Mouse (Mus musculus): ENCODE measurements around the gene Ccl11.

Ccl11 gene

DNA sequence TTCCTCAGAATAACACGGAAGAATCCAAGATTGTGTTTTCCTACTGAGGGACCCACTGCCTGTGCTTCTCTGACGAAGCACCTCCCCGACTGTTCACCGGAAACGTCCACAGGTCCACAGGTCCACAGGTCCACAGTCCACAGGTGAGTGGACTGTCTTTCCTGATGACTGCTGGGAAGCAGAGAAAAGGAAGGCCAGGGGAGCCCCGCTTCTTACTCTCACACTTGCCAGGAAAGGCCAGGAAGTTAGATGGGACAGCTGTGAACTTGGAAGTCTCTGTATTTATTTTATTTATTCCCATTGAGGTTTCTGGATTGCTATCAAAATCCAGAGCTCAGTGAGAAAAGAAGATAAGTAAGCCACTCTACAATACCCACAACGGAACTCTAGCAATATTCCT lies 3.8 kb upstream of the Ccl11 start:
- DNase-seq (ENCODE audit: low spot score): no peak

- DNase-seq (ENCODE audit: low spot score): no peak
Measured at GRCm38 (mm10) chr11:82062226-82062625, 4.6 kb downstream of the Ccl11 start.

DNA sequence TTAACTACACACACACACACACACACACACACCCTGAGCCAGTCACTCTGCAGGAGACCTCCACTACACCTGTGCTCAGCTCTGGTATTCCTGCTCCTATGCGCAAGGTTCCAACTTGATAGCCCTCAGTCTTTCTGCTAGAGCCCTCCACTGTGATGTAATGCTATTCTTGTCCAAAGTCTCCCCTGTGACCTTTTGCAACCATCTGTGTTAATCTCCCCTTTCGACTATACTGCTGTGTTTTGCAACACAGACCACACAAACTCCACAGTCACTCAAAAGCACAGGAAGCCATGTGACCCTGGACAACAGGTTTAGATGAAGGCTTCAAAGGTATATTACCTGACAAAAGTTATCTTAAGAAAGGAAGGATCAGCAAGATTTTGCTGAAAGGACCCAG lies 5.8 kb downstream of the Ccl11 start:
- DNase-seq (ENCODE audit: low spot score): no peak

- no peak for DNase-seq (ENCODE audit: low spot score)
Measured at GRCm38 (mm10) chr11:82066953-82067571, 9.4 kb downstream of the Ccl11 start.

GRCm38 (mm10) chr11:82071076-82071475 lies 13.5 kb downstream of the Ccl11 start:
- no peak for DNase-seq (ENCODE audit: low spot score)

- no peak for DNase-seq (ENCODE audit: low spot score)
Measured at GRCm38 (mm10) chr11:82072374-82072773, 14.8 kb downstream of the Ccl11 start.

DNA sequence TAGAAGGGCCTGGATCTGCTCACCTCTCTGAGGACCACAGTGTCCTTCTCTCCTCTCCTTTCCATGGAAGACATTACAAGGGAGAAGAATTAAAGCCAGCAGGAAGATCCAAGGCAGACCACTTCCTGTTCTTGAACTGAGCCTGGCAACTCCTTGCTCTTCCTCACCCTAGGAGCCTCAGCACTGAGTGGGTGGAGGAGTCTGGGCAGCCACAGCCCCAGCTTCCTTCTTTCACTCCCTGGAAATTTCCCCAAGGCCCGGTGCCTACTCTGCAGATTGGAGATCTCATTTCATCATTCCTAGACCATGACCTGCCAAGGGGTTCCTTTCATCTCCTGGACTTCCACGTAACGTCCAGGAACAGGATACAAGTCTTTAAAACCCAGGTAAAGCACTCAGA lies 15.4 kb downstream of the Ccl11 start:
- no peak for DNase-seq (ENCODE audit: low spot score)

DNA sequence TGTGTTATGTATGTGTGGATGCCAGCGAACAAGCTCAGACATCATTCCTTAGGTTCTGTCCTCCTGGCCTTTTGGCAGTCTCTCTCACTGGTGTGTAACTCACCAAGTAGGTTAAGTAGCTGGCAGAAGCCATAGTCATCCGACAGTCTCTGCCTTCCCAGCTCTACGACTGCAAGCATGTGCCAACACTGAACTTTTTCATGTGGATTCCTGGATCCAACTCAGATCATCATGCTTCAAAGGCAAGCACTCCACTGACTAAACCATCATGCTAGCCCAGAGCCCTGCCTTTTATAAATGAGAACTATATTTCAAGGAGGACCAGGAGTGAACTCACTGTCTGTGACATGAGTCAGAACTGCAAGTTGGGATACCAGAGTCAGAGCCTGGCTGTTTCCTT lies 16.1 kb downstream of the Ccl11 start:
- DNase-seq (ENCODE audit: low spot score): no peak

DNA sequence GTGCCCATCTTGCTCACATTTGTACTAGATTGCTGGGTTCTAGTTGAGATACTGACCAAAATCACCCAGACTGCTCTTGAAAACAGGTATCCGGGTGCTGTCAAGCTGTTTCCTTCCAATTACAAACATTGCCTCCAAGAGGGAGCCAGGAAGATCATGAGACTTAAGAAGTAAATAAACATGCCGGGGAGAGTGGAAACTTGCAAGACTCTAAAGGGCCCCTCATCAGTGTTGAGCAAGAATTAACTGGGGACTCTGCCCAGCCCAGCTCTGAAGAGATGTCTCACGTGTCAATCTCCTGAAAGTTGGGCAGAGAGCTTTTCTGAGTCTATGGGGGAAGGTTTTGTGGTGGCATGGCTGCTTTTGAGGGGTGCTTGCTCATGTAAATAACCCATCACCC lies 19.4 kb downstream of the Ccl11 start:
- no peak for DNase-seq (ENCODE audit: low spot score)

DNA sequence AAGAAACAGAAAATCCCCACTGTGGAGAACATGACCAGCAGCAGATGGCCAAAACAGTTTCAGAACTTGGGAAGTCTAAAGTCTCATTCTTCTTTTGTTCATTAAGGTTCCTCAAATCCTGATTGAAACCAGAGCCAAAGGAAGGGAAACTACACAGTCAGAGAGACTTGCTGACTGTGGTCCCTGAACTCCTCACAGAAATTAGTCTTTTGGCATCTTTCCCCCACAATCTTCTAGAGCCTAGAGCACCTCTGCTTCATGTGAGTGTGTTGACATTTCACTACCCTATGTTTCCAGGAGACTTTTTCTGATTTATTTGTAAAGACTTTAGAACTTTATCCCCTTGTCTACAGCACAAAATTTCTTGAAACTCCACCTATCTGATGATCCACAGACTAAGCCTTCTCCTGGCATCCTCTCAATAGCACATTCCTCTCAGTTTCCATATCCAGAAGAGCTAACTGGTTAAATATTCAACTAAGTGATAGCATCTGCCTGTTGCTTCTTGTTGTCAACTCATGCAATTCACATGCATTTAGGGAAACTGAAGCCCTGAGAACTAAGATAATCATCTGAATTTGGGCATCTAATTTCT lies 20.6 kb downstream of the Ccl11 start:
- no peak for DNase-seq (ENCODE audit: low spot score)

DNA sequence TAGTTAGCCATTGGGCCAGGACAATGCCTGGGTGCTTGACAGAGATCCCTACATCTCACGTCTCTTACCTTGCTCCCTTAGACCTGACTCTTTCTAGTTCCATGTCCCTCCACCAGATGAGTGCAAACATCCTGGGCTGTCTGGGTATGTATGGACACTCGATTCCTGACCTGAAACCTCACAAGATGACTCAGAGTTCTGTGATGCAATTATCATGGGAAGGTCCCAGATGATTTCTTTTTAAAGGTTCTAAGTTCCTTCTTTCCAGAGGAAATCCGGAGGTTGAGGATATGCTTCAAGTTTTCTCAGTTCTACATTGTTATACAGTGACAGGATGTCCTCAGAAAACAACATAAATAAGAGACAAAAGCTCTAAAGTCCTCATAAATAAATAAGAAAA lies 23.2 kb downstream of the Ccl11 start:
- no peak for DNase-seq (ENCODE audit: low spot score)

DNA sequence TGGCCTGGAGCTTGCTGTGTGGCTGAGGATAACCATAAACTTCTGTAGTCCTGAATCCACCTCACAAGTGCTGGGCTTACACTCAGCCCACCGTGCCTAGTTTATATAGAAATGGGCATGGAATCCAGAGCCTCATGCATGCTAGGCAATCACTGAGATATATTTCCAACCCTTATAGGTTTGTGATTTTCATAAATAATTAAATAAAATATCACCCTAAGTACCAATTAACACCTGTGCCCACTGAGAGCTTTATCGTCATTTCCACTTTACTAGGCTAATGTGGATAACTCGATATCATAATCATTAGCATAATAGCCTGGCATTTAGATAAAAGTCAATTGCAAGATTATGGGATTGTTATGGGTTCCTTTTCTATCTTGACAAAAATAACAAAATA lies 26.7 kb downstream of the Ccl11 start:
- no peak for DNase-seq (ENCODE audit: low spot score)

DNA sequence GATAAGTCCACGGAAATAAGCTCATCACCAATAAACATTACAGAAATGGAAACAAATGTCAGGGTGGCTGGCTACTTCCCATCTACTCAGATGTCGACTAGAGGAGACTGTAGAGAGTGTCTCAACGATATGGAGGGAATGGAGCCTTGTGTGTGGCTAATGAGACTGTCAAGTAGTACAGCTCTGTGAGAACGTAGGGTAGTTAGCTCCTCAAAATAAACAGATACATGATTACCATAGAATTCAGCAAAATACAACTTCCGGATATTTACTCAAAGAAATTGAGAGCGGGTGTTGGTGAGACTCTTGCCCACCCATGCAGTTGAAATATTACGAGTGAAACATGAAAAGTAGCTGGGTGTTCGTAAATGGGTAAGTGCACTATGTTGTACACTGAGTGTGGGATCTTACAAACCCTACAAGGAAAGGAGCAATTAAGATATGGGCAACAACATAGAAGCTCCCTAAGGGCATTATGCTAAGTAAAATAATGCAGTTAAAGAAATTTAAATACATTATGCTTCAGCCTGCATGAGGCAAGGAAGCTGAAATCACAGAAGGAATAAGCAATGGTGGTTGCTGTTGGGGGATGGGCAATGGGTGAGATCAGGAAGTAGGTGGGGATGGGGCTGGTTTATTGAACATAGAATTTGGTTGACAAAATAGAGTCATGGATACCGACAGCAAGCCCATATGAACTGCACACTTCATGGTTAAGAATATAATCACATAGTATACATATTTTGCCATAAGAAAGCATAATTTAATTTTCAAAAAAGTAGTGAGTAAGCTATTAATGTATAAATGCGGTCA lies 42.1 kb downstream of the Ccl11 start:
- DNase-seq (ENCODE audit: low spot score): no peak

- no peak for DNase-seq (ENCODE audit: low spot score)
Measured at GRCm38 (mm10) chr11:82101087-82101486, 43.5 kb downstream of the Ccl11 start.

DNA sequence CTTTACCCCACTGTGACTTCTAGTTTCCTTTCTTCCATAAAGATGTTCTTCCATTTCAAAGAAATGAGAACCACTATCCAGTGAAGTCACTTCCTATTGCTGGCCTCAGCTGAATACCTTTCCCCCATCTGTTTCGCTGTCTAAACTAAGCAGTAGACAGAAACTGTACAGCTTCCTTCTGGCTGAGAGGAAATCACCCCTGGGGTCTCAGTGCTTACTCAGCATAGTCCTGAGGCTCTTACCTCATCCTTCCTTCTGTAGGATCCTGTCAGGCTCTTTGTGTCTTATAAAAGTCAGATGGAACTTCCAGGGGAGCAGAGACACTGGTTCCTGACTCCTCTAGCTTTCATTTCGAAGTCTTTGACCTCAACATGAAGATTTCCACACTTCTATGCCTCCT lies 43.9 kb downstream of the Ccl11 start, which contains the start of gene Ccl12:
TSS of gene Ccl12 (plus strand) at position 317 of the 400 bp plus-strand sequence.
- DNase-seq (ENCODE audit: low spot score): no peak

GRCm38 (mm10) chr11:82109611-82110010 lies 52.0 kb downstream of the Ccl11 start:
- no peak for DNase-seq (ENCODE audit: low spot score)

DNA sequence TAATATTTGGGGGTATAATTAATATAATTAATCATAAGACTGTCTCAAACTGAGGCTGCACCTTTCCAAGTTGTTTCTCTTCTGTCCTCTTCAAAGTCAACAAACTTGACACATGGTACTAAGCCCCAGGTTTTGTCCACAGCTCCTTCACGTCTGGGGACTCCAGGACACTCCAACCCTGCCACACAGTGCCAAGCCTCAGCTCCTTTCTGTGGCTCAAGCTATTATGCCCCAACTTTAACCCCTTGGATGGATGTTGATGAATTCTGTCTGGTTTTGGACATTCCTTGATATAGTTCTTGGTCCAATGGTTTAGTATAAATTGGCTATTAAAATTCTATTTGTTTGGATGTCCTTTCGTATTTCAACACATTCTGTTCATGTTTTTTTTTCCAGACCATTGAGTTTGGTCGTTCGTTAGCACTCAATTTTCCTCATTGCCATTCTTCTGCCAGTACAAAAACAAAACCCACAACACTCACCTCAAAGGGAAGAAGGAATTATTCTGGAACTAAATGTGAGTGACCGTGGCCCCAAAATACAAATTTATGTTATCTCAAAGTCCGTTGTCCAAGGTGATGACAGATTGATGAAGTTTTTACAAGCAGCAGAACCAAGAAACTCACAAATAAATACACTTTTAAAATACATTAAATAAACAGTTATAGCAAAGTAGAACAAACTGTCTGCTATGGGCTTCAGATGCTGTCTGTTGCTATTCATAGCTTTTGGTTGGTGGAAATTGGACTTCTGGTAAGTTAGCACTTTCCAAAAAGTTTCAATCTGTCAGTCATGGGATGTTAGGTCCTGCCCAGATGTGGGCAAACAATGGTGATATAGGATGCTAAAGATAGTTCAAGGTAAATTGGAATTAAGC lies 53.0 kb downstream of the Ccl11 start:
- no peak for DNase-seq (ENCODE audit: low spot score)
